Mouse (Mus musculus): Measurements from ENCODE around the gene Proca1.
A peak's percentile ranks its signal among the peaks of the same experiment; 100 is the strongest.

Gene Proca1

DNA sequence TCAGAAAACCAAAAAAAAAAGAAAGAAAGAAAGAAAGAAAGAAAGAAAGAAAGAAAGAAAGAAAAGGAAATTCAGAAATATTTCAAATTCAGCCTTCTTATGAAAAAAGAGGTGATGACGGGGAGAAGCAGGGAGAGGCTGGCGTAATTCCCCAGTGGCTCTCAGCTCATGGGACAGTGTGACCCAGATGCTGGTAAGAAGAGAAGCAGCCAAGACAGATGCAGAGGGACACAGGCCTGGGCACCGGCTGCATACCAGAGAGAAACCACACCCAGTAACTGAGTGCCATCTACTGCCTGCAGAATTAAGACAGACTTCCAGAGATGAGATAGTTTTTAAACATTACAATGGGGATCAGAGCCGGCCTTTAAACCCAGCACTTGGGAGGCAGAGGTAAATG lies 30.4 kb downstream of the Proca1 start:
- no peak for DNase-seq (ENCODE audit: low read depth, low spot score)

DNA sequence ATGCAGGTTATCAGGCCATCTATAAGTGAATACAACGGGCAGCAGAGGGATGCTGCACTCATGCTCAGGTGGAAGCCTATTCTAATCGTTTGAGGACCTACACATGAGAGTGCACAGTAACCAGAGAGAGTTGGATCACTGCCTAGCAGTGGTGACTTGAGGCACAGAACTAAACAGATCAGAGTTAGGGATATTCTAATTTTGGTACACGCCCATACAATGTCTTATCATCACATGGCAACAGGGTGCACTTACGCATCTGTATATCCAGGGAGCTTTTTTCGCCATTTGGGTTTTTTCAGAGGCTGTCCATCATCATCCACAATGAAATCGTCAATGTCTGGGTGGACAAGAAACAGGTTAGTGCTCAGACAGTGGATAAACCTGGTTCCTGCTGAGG lies 38.3 kb downstream of the Proca1 start:
- DNase-seq (ENCODE audit: low read depth, low spot score), result no peak

DNA sequence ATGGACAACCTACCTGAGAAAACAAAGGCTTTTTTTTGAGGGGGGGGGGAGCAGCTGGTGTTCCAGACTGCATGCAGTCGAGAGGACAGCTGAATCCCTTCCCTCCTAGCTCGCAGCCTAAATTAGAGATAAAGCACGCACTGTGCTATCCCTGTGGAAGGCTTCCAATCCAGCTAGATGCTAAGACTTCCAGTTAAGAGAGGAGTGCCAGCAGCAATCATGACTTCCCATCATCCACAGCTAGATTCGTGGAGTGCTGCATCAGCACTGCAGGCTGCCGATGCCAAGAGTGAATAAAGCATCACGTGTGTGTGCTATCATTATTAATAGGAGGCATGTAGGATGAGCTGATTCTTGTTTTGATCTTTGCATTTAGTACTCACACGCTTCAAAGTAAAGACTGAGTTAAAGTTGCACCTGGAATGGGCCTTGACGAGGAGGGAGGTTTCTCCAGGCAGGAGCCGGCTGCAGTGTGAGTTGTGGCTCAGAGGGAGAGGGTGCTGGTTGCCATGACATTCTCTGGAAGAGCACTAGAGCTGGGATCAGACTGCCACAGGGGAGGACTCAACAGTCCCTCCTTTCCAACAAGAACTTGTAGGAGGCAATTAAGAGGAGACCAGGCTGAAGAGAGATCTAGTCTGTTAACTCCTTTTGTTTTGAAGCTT lies 47.1 kb downstream of the Proca1 start:
- DNase-seq (ENCODE audit: low read depth, low spot score), result no peak

DNA sequence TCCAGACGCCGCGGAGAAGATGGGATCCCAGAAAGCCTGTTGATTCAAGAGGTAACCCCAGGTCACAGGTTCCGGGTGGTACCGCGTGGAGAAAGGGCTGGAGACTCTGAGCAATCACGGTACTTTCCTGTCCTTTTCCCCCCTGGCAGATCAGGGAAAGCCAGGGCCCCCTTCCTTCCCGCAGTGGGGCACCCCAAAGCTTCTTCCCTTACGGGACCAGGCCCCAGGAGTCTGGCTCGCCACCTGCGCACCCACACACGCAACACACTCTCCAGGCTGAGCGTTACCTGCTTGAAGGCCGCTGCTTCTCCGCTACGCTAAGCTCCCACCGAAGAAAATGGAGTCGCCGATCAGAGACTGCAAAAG lies 52.1 kb downstream of the Proca1 start:
- no peak for DNase-seq (ENCODE audit: low read depth, low spot score)

DNA sequence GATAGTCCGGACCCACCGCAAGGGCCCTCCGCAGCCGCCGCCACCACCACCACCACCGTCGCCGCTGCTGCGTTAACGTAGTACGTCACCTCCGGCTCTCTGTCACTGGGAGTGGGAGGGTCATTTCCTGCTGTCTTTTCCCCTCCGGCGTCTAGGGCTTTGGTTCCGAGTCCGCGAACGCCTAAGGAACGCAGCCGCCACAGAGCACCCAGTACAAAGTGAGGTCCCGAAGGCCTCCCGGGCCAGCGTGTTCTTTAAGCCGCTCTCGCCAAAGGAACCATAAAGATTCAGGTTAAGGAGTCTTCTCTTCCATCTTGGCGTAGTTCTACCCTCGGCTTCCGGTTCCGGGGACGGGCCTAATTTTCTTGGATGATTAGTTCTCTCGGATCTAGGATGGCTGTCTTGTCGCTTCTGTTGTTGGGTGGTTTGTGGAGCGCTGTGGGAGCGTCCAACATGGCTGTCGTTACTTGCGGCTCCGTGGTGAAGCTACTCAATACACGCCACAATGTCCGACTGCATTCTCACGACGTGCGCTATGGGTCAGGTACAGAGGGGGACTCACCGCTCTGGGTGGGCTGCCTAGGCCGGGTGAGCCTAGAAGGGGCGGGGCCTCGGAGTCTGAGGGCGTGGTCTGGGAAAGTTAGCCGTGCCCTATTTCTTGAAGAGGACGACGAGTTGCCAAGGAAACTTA lies 52.6 kb downstream of the Proca1 start, which contains the start of the genes Sdf2 and Supt6:
Gene Sdf2, plus strand, starts transcription at position 120 of the 691 bp plus-strand sequence.
Gene Supt6, minus strand, starts transcription at position 361 of the 691 bp plus-strand sequence.
- peak; percentile 92 for DNase-seq (ENCODE audit: low read depth, low spot score)

DNA sequence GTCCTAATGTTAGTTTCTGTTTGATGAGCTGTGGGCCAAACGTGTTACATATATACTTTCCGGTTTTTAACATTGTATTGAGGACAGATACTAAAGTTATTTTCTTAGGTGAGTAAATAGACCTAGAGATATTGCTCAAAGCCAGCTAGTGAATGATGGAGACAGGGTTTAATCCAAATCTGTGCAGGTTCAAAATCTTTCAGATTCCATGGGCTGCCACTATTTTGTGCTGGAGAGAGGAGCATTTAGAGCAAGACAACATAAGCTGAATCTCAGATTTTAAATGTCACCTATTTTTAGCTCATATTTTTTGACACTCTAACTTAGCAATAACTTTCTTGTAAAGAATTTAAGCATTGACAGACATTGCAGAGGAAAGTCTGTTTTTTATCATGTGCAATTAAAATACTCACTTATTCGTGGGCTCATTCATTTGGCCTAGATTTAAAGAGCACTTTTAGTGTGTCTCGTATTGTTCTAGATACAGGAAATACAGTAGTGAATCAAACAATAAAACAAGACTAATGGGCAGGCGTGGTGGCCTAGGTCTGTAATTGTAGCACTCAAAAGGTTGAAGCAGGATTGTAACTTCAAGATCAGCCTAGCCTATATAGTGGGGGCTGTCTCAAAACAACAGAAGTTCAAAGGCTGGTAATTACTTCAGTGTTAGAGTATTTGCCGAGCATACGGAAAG lies 53.3 kb downstream of the Proca1 start:
- DNase-seq (ENCODE audit: low read depth, low spot score), result no peak

DNA sequence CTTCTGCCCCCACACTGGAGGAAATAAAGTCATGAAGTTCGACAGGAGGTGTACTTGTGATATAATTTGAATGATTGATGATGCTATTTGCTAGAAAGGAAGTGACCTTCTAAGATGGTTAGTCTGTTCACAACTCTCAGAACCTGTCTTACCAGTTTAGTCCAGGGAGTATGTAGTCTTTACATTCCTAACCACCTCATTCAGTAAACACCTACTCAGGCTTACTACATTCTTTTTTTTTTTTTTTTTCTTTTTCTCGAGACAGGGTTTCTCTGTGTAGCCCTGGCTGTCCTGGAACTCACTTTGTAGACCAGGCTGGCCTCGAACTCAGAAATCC lies 53.8 kb downstream of the Proca1 start:
- DNase-seq (ENCODE audit: low read depth, low spot score), result no peak

DNA sequence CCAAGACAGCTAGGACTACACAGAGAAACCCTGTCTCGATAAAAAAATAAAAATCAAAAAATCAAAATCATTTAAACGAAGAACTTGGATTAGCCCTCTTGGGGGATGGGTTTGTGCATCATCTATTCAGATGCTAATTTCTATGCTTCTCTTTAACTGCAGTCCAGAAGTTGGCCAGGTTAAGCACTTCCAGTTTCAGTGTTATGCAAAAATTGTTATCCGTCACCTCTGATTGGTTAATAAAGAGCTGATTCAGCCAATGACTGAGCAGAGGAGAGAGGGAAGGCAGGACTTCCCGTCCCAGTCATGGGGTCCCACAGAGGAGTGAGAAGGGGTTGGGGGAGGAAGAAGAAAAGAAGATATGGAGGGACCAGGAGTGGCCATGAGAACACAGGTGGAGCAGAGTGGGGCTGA lies 54.5 kb downstream of the Proca1 start:
- DNase-seq (ENCODE audit: low read depth, low spot score), result peak; percentile 67

Data from WW6 (cell line).